In genomic region chr19:36806842-36807241, GRCm38 (mm10) we compare ENCODE assay signal across 28 mouse cellular contexts.
"Had no signal": no experiment of that assay in that cellular context is flagged by ENCODE, and none has a peak within 500 bp of the region (broad histone marks: within the 10 kb centered on the region; RNA-seq: fewer than 3 reads in every experiment).

No protein-coding gene starts in this region.

- H3K4me3 ChIP-seq: left cerebral cortex, adult 2 months; limb, embryonic 10.5 days; limb, embryonic 12.5 days; limb, embryonic 13.5 days; limb, embryonic 15.5 days; liver, embryonic 12.5 days; liver, embryonic 13.5 days; liver, embryonic 15.5 days; megakaryocyte, embryonic 14.5 days; midbrain, embryonic 10.5 days; midbrain, embryonic 12.5 days; midbrain, embryonic 13.5 days; midbrain, embryonic 15.5 days; myocyte; neural tube, embryonic 12.5 days; neural tube, embryonic 13.5 days had no signal

- DNase-seq: layer of hippocampus, postnatal 36 days; left cerebral cortex, postnatal 4 days; liver; liver, embryonic 13.5 days; liver, postnatal 0 days; lung, adult 2 months; lung, postnatal 4 days; midbrain, embryonic 14.5 days had no signal

- H3K27me3 ChIP-seq: limb, embryonic 12.5 days; limb, embryonic 13.5 days; limb, embryonic 15.5 days; liver, embryonic 12.5 days; liver, embryonic 13.5 days; liver, embryonic 15.5 days; midbrain, embryonic 12.5 days; midbrain, embryonic 13.5 days; midbrain, embryonic 15.5 days; neural tube, embryonic 12.5 days; neural tube, embryonic 13.5 days had no signal

- ATAC-seq: liver, embryonic 12.5 days; liver, postnatal 0 days; midbrain, embryonic 13.5 days; midbrain, embryonic 15.5 days; midbrain, embryonic 16.5 days had no signal

- H3K4me1 ChIP-seq: limb, embryonic 12.5 days; limb, embryonic 15.5 days; megakaryocyte, embryonic 14.5 days; midbrain, embryonic 10.5 days; midbrain, embryonic 12.5 days; midbrain, embryonic 13.5 days; midbrain, embryonic 15.5 days; neural tube, embryonic 12.5 days; neural tube, embryonic 13.5 days had no signal

- H3K27ac ChIP-seq: left cerebral cortex, adult 2 months; limb, embryonic 10.5 days; limb, embryonic 12.5 days; limb, embryonic 13.5 days; limb, embryonic 15.5 days; liver, embryonic 12.5 days; liver, embryonic 13.5 days; liver, embryonic 14.5 days; liver, embryonic 15.5 days; macrophage; midbrain, embryonic 10.5 days; midbrain, embryonic 12.5 days; midbrain, embryonic 13.5 days; midbrain, embryonic 15.5 days; neural tube, embryonic 12.5 days; neural tube, embryonic 13.5 days had no signal

- H3K36me3 ChIP-seq: limb, embryonic 10.5 days; limb, embryonic 12.5 days; limb, embryonic 13.5 days; limb, embryonic 15.5 days; liver, embryonic 12.5 days; liver, embryonic 13.5 days; liver, embryonic 15.5 days; midbrain, embryonic 10.5 days; midbrain, embryonic 12.5 days; midbrain, embryonic 13.5 days; midbrain, embryonic 15.5 days; neural tube, embryonic 12.5 days; neural tube, embryonic 13.5 days had no signal

- H3K4me2 ChIP-seq: limb, embryonic 12.5 days; limb, embryonic 13.5 days; limb, embryonic 15.5 days; liver, embryonic 11.5 days; liver, embryonic 12.5 days; liver, embryonic 13.5 days; liver, embryonic 15.5 days; midbrain, embryonic 11.5 days; midbrain, embryonic 12.5 days; midbrain, embryonic 13.5 days; midbrain, embryonic 15.5 days; neural tube, embryonic 12.5 days; neural tube, embryonic 13.5 days had no signal

- H3K9me3 ChIP-seq: limb, embryonic 10.5 days; limb, embryonic 12.5 days; limb, embryonic 13.5 days; limb, embryonic 15.5 days; liver, embryonic 12.5 days; liver, embryonic 15.5 days; midbrain, embryonic 15.5 days; neural tube, embryonic 12.5 days; neural tube, embryonic 13.5 days had no signal

- H3K9ac ChIP-seq: limb, embryonic 12.5 days; limb, embryonic 13.5 days; limb, embryonic 15.5 days; liver, embryonic 12.5 days; liver, embryonic 13.5 days; liver, embryonic 14.5 days; liver, embryonic 15.5 days; liver, postnatal 0 days; midbrain, embryonic 12.5 days; midbrain, embryonic 13.5 days; midbrain, embryonic 15.5 days; neural tube, embryonic 12.5 days; neural tube, embryonic 13.5 days had no signal
